Mouse (Mus musculus): ENCODE data around the gene Unc5cl.

The Unc5cl gene

GRCm38 (mm10) chr17:48432158-48432980 is 22.3 kb upstream of the Unc5cl start, which contains the start of gene Apobec2:
Gene Apobec2, minus strand, starts transcription at chr17:48432930.
- DNase-seq (ENCODE audit: low spot score in 2 of 2), result no peak

- no peak for DNase-seq (ENCODE audit: low spot score in 2 of 2)
Measured at GRCm38 (mm10) chr17:48433006-48433655, 21.6 kb upstream of the Unc5cl start.

GRCm38 (mm10) chr17:48433689-48434330 is 20.9 kb upstream of the Unc5cl start:
- DNase-seq (ENCODE audit: low spot score in 2 of 2), result no peak

GRCm38 (mm10) chr17:48434479-48434878 is 20.2 kb upstream of the Unc5cl start:
- DNase-seq (ENCODE audit: low spot score in 2 of 2), result no peak

GRCm38 (mm10) chr17:48436487-48436886 is 18.2 kb upstream of the Unc5cl start:
- DNase-seq (ENCODE audit: low spot score in 2 of 2), result no peak

- DNase-seq (ENCODE audit: low spot score in 2 of 2), result no peak
Measured at GRCm38 (mm10) chr17:48437421-48437911, 17.2 kb upstream of the Unc5cl start.

- no peak for DNase-seq (ENCODE audit: low spot score in 2 of 2)
Measured at GRCm38 (mm10) chr17:48442745-48443457, 11.8 kb upstream of the Unc5cl start.

- DNase-seq (ENCODE audit: low spot score in 2 of 2), result no peak
Measured at GRCm38 (mm10) chr17:48443542-48444145, 11.1 kb upstream of the Unc5cl start.

GRCm38 (mm10) chr17:48447675-48448074 is 7.0 kb upstream of the Unc5cl start:
- DNase-seq (ENCODE audit: low spot score in 2 of 2), result no peak

- no peak for DNase-seq (ENCODE audit: low spot score in 2 of 2)
Measured at GRCm38 (mm10) chr17:48450666-48451352, 3.9 kb upstream of the Unc5cl start.

GRCm38 (mm10) chr17:48451353-48451675 is 3.4 kb upstream of the Unc5cl start, which contains the start of gene Tspo2:
Gene Tspo2, minus strand, starts transcription at chr17:48451522.
- no peak for DNase-seq (ENCODE audit: low spot score in 2 of 2)

- DNase-seq (ENCODE audit: low spot score in 2 of 2), result no peak
Measured at GRCm38 (mm10) chr17:48451753-48452444, 2.8 kb upstream of the Unc5cl start.

- no peak for DNase-seq (ENCODE audit: low spot score in 2 of 2)
Measured at GRCm38 (mm10) chr17:48453489-48453888, 1.2 kb upstream of the Unc5cl start.

- DNase-seq (ENCODE audit: low spot score in 2 of 2), result no peak
Measured at GRCm38 (mm10) chr17:48454190-48454589, 511 bp upstream of the Unc5cl start.

- DNase-seq (ENCODE audit: low spot score in 2 of 2), result no peak
Measured at GRCm38 (mm10) chr17:48455955-48456354, 1.3 kb downstream of the Unc5cl start.

GRCm38 (mm10) chr17:48457971-48458653 is 3.4 kb downstream of the Unc5cl start:
- no peak for DNase-seq (ENCODE audit: low spot score in 2 of 2)

GRCm38 (mm10) chr17:48462096-48462495 is 7.4 kb downstream of the Unc5cl start:
- DNase-seq (ENCODE audit: low spot score in 2 of 2), result no peak

- DNase-seq (ENCODE audit: low spot score in 2 of 2), result no peak
Measured at GRCm38 (mm10) chr17:48463391-48463790, 8.7 kb downstream of the Unc5cl start.

GRCm38 (mm10) chr17:48466769-48467394 is 12.2 kb downstream of the Unc5cl start:
- DNase-seq (ENCODE audit: low spot score in 2 of 2), result no peak
